Mouse (Mus musculus) CH12.LX (cell line): ENCODE measurements around the gene Tuba8. TPM values are rescaled to one million over a fixed set of nuclear protein-coding genes. Genes with fewer than 3 reads are reported as not detected.

Source experiments
- DNase-seq: peaks from one replicate; pipeline ENCODE4 v3.0.0-alpha.2; 2013; ENCODE audit errors: extremely low read depth
- H3K27ac ChIP-seq: 2 replicates; pipeline ENCODE4 v1.5.1; 2012; ENCODE audit warnings: low read depth, mild to moderate bottlenecking, control low read depth, moderate library complexity; ENCODE audit not compliant: insufficient read depth
- H3K27me3 ChIP-seq: replicated peaks from 2 replicates; pipeline ENCODE3; 2012; ENCODE audit warnings: inconsistent platforms
- H3K36me3 ChIP-seq, 2 experiments: replicated peaks in 1 of 2; 2 replicates each; pipeline versions ENCODE3 to v1.6.1; 2012; ENCODE audit warnings: inconsistent platforms in 1 of 2, low read length in 1 of 2, mild to moderate bottlenecking in 1 of 2, mixed read lengths in 1 of 2, moderate library complexity in 1 of 2; ENCODE audit not compliant: control insufficient read depth in 1 of 2, insufficient read depth in 1 of 2
- H3K4me1 ChIP-seq, 2 experiments: 2 replicates each; pipeline ENCODE4 v1.6.1; 2012; ENCODE audit warnings: inconsistent platforms in 1 of 2, moderate library complexity in 1 of 2; ENCODE audit not compliant: insufficient read depth in 2 of 2, control insufficient read depth in 1 of 2
- H3K4me2 ChIP-seq: 2 replicates; pipeline ENCODE4 v1.6.1; 2012; ENCODE audit warnings: low read depth, mild to moderate bottlenecking, control low read depth; ENCODE audit not compliant: poor library complexity, insufficient read depth, severe bottlenecking
- H3K4me3 ChIP-seq, 3 experiments: fragments of 150-350 bp in 1 of 3; sonication (generic) in 1 of 3; replicated peaks in 1 of 3; 2 replicates each; pipeline versions ENCODE3 to v1.5.1; 2011 to 2012; ENCODE audit warnings: low read depth in 2 of 3, low read length in 2 of 3, mild to moderate bottlenecking in 2 of 3, moderate library complexity in 2 of 3, control low read depth in 1 of 3, improper control_type of control experiment in 1 of 3, inconsistent platforms in 1 of 3, mixed read lengths in 1 of 3; ENCODE audit not compliant: poor library complexity in 1 of 3
- H3K79me2 ChIP-seq: replicated peaks from 2 replicates; pipeline ENCODE4 v1.6.1; 2012; ENCODE audit warnings: mild to moderate bottlenecking, moderate library complexity; ENCODE audit not compliant: control insufficient read depth, poor library complexity, insufficient read depth, severe bottlenecking; ENCODE audit errors: extremely low read depth
- H3K9ac ChIP-seq: 2 replicates; pipeline ENCODE4 v1.6.1; 2012; ENCODE audit warnings: low read depth, mild to moderate bottlenecking, control low read depth, moderate library complexity; ENCODE audit not compliant: insufficient read depth
- H3K9me3 ChIP-seq: replicated peaks from 2 replicates; pipeline ENCODE3; 2012; ENCODE audit warnings: low read length, inconsistent platforms, mixed read lengths
- CHD1 ChIP-seq: IDR thresholded peaks from 2 replicates; pipeline ENCODE4 v1.6.1; 2012; ENCODE audit warnings: low read depth, low read length, improper control_type of control experiment, inconsistent platforms
- CTCF ChIP-seq, 2 experiments: IDR thresholded peaks in 1 of 2; conservative IDR thresholded peaks in 1 of 2; 2 replicates each; pipeline ENCODE4 v1.5.1; 2011 to 2012; ENCODE audit warnings: low read depth in 2 of 2, low read length in 2 of 2, improper control_type of control experiment in 1 of 2, inconsistent platforms in 1 of 2, mild to moderate bottlenecking in 1 of 2, moderate library complexity in 1 of 2
- E2F4 ChIP-seq: IDR thresholded peaks from 2 replicates; pipeline ENCODE4 v1.6.1; 2011; ENCODE audit warnings: low read depth, low read length, improper control_type of control experiment; ENCODE audit not compliant: insufficient replicate concordance
- ETS1 ChIP-seq: conservative IDR thresholded peaks from 2 replicates; pipeline ENCODE4 v1.6.1; 2012; ENCODE audit warnings: low read depth, mild to moderate bottlenecking, inconsistent platforms, low read length, improper control_type of control experiment, moderate library complexity
- IRF4 ChIP-seq: IDR thresholded peaks from 2 replicates; pipeline ENCODE4 v1.6.1; 2014; ENCODE audit warnings: low read depth, mild to moderate bottlenecking, inconsistent platforms, low read length, improper control_type of control experiment
- KAT2A ChIP-seq: IDR thresholded peaks from 2 replicates; pipeline ENCODE4 v1.6.1; 2012; ENCODE audit warnings: low read length, improper control_type of control experiment, inconsistent platforms; ENCODE audit not compliant: insufficient replicate concordance
- MAFK ChIP-seq: IDR thresholded peaks from 2 replicates; pipeline ENCODE4 v1.6.1; 2011; ENCODE audit warnings: low read length, improper control_type of control experiment; ENCODE audit not compliant: insufficient replicate concordance
- MAX ChIP-seq: IDR thresholded peaks from 2 replicates; pipeline ENCODE4 v1.6.1; 2011; ENCODE audit warnings: low read length, improper control_type of control experiment
- MXI1 ChIP-seq: IDR thresholded peaks from 2 replicates; pipeline ENCODE4 v1.6.1; 2011; ENCODE audit warnings: mild to moderate bottlenecking, low read depth, low read length, improper control_type of control experiment
- NRF1 ChIP-seq: IDR thresholded peaks from 2 replicates; pipeline ENCODE4 v1.6.1; 2014; ENCODE audit warnings: low read depth, mild to moderate bottlenecking, inconsistent platforms, low read length, improper control_type of control experiment, moderate library complexity
- PAX5 ChIP-seq: IDR thresholded peaks from 2 replicates; pipeline ENCODE4 v1.6.1; 2012; ENCODE audit warnings: low read length, inconsistent platforms, mixed read lengths
- SIN3A ChIP-seq: IDR thresholded peaks from 2 replicates; pipeline ENCODE4 v1.6.1; 2012; ENCODE audit warnings: low read length, improper control_type of control experiment, inconsistent platforms
- USF2 ChIP-seq: conservative IDR thresholded peaks from 2 replicates; pipeline ENCODE4 v1.6.1; 2011; ENCODE audit warnings: low read depth, low read length, improper control_type of control experiment
- ZNF384 ChIP-seq: IDR thresholded peaks from 2 replicates; pipeline ENCODE4 v1.6.1; 2012; ENCODE audit warnings: low read depth, low read length, improper control_type of control experiment, inconsistent platforms
- dilution Hi-C: fragments of 300-500 bp; cut with MboI; formaldehyde crosslinking; loops from 2 replicates; pipeline ENCODE4 v1.14.3; 2020; ENCODE audit warnings: low sequenced_read_pairs; ENCODE audit not compliant: extremely low pct_unique_long_range_greater_than_20kb, extremely low pct_ligation_motif_present
- in situ Hi-C: fragments of 300-500 bp; cut with MboI; formaldehyde crosslinking; loops from 3 replicates; pipeline ENCODE4 v1.14.3; 2019; ENCODE audit warnings: low sequenced_read_pairs, low pct_ligation_motif_present, low pct_unique_long_range_greater_than_20kb, mixed read lengths
- polyA plus RNA-seq: library from polyadenylated mRNA; unstranded; fragments of >175 nt; gene quantifications from 2 replicates; pipeline ENCODE4 v1.2.1, GENCODE M21; 2012; ENCODE audit warnings: low read depth; ENCODE audit not compliant: insufficient read length
- total RNA-seq, 2 experiments: library from RNA; depleted of rRNA; stranded (reverse); fragments of 300-350 nt in 1 of 2; fragments of >200 nt in 1 of 2; gene quantifications; 2 replicates each; pipeline ENCODE4 v1.2.3; 2012 to 2014

Tuba8 gene
- total RNA-seq (2012; rRNA removed) (not detected in 2 replicates), total RNA-seq (2014; rRNA removed) (not detected in 2 replicates), polyA plus RNA-seq (not detected in 2 replicates)

DNA sequence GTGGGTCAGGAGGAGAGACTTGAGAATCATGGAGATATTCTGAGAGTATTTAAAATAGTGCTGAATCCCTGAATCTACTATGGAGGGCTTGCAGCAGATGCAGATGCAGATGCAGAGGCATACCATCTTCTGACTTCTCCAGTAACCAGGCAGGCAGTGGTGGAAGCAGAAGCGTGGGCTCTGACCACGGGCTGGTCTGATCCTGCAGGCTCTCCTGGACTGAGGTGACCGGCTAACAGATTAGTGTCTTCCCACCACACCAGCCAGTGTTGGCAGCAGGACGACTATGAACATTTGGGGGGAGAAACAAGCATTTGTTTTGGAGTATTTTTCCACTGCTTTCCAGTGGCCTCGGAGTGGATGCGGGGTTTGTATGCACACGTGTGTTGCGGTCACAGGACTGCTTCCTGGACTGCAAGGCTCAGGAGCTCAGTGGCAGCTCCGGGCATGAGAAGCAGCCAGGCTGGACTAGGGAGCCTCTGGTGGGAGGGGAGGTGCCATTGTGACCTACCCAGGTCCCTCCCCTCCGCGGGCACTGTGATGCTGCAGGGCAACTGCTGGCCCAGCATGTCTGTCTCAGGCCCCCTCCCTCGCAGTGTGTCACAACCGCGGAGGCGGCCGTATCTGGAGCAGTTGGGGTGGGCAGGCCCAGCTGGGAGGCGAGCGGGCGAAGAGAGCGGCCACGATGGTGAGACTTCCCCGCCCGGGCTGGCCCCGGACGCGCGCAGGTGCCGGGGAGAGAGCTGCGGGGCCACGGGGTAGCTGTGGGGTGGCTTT is at the start of gene Tuba8:
TSS of gene Tuba8 (plus strand) at position 548 of the 777 bp plus-strand sequence.
- TF ChIP-seq ZNF384 (no peak), KAT2A (no peak), IRF4 (no peak), NRF1 (0 out of 2 replicates have a peak, but pooled peaks have one; percentile 1), E2F4 (no peak), USF2 (no peak), MXI1 (no peak)
- TF ChIP-seq, all 38 proteins: peak for 1
- in situ Hi-C loops: no loop called here
- H3K27me3 ChIP-seq: no peaks in the 10 kb centered on the region
- no peak for DNase-seq
- no peaks in the 10 kb centered on the region for H3K79me2 ChIP-seq
- peaks cover 9% of the 10 kb centered on the region for H3K9me3 ChIP-seq
- dilution Hi-C loops: no loop called here
- no peak within 1 kb of the TSS for H3K4me3 ChIP-seq
- no peak within 1 kb of the TSS for H3K9ac ChIP-seq
- H3K4me1 ChIP-seq: peaks cover 4 to 6% of the 10 kb centered on the region in 2 experiments; a peak in 3 of 4 replicates
- H3K4me2 ChIP-seq: no peak within 1 kb of the TSS
- no peaks in the 10 kb centered on the region for H3K36me3 ChIP-seq
- no peak within 1 kb of the TSS for H3K27ac ChIP-seq

DNA sequence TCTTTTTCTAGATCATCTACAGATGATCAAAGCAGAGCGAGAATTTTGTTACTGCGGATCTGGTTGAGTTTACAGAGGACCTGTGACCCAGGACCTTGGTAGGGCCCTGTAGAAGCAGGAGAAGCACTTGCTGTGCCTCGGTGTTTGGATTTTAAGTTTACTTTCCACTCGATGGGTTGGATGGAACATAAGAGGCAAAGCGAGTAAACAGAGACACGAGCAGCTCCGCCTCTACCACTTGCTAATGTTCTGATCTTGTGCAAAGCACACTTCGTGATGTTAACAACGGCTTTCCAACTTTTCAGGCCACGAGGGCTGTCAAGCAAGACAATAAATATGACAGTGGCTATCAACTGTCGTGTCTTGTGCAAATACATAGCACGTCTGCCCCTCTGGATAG is 47.9 kb upstream of the Tuba8 start:
- H3K4me1 ChIP-seq: peaks cover 5 to 10% of the 10 kb centered on the region in 2 experiments; a peak in 3 of 4 replicates
- dilution Hi-C loops (no loop called here), in situ Hi-C loops (no loop called here)
- no peaks in the 10 kb centered on the region for H3K27me3 ChIP-seq
- H3K4me2 ChIP-seq: no peak overlapping the region
- no peak overlapping the region for H3K4me3 ChIP-seq
- no peaks in the 10 kb centered on the region for H3K36me3 ChIP-seq
- no peaks in the 10 kb centered on the region for H3K79me2 ChIP-seq
- H3K27ac ChIP-seq: no peak overlapping the region
- no peak for DNase-seq
- TF ChIP-seq MAX (no peak), MAFK (no peak), PAX5 (no peak), KAT2A (no peak), CTCF (conservative IDR thresholded peaks at IDR 0.05 in 1 of 2, IDR thresholded peaks at IDR 0.05 in 1 of 2; ENCODE audit: low read depth in 2 of 2, low read length in 2 of 2) (no peak), SIN3A (no peak), ETS1 (no peak), CHD1 (no peak)
- TF ChIP-seq, all 38 proteins: peak for 0
- Histone ChIP-seq H3K9me3 (no peaks in the 10 kb centered on the region), H3K9ac (no peak overlapping the region)
